Mouse (Mus musculus) forebrain, postnatal 0 days (tissue): ENCODE results near the gene Actrt2. TPM values are rescaled to one million over a fixed set of nuclear protein-coding genes. Genes with fewer than 3 reads are reported as not detected.

Source experiments
- ATAC-seq: fragments of 200-750 bp; cut with Nextera tagmentation; 2 replicates; pipeline ENCODE4 v1.8.0; 2017; ENCODE audit warnings: mild to moderate bottlenecking, moderate library complexity
- DNase-seq: peaks from one replicate; pipeline ENCODE4 v3.0.0-alpha.2; 2015
- H3K27ac ChIP-seq: fragments of 300-500 bp; sonication (generic); 2 replicates; pipeline ENCODE4 v1.5.1; 2014; ENCODE audit warnings: low read depth, mild to moderate bottlenecking, antibody characterized with exemption, low read length, moderate library complexity, mixed read lengths
- H3K27me3 ChIP-seq: fragments of 300-500 bp; sonication (generic); 2 replicates; pipeline ENCODE4 v1.6.1; 2014; ENCODE audit warnings: mild to moderate bottlenecking, low read length, mixed read lengths; ENCODE audit not compliant: insufficient read depth
- H3K36me3 ChIP-seq: fragments of 300-500 bp; sonication (generic); 2 replicates; pipeline ENCODE4 v1.6.1; 2014; ENCODE audit warnings: mild to moderate bottlenecking, moderate library complexity; ENCODE audit not compliant: insufficient read depth
- H3K4me1 ChIP-seq: fragments of 300-500 bp; sonication (generic); 2 replicates; pipeline ENCODE4 v1.6.1; 2014; ENCODE audit warnings: antibody characterized with exemption; ENCODE audit not compliant: insufficient read depth
- H3K4me2 ChIP-seq: fragments of 300-500 bp; sonication (generic); 2 replicates; pipeline ENCODE4 v1.6.1; 2014; ENCODE audit warnings: low read depth, mild to moderate bottlenecking, moderate library complexity
- H3K4me3 ChIP-seq: fragments of 300-500 bp; sonication (generic); 2 replicates; pipeline ENCODE4 v1.5.1; 2014; ENCODE audit warnings: low read depth, low read length, mixed read lengths
- H3K9ac ChIP-seq: fragments of 300-500 bp; sonication (generic); 2 replicates; pipeline ENCODE4 v1.6.1; 2014; ENCODE audit warnings: mild to moderate bottlenecking
- H3K9me3 ChIP-seq: fragments of 300-500 bp; sonication (generic); 2 replicates; pipeline ENCODE4 v1.6.1; 2016; ENCODE audit warnings: low read length
- CTCF ChIP-seq: sonication (generic); IDR thresholded peaks from 2 replicates; pipeline ENCODE4 v1.5.1; 2016; ENCODE audit warnings: antibody characterized with exemption, control low read depth, low read depth
- WGBS: fragments of 180-500 bp; shearing (Covaris S2); extraction: QIAGEN DNeasy Blood & Tissue Kit; methylation state at CpG from one replicate; pipeline ENCODE4 v1.1.7; 2014; 5-methylcytosine and 5-hydroxymethylcytosine counted together
- polyA plus RNA-seq: library from polyadenylated mRNA; unstranded; fragments of >200 nt; fragmentation: Nextera tagmentation; extraction: Ambion mirVana; gene quantifications from 2 replicates; pipeline ENCODE4 v1.2.1, GENCODE M21; 2015
- total RNA-seq: library from RNA; depleted of rRNA; stranded (reverse); fragments of >200 nt; gene quantifications from 2 replicates; pipeline ENCODE4 v1.2.3, GENCODE M21; 2014; rRNA removed

Actrt2 gene
- total and polyA plus RNA-seq, 2 experiments from 2014 or later, result not detected

DNA sequence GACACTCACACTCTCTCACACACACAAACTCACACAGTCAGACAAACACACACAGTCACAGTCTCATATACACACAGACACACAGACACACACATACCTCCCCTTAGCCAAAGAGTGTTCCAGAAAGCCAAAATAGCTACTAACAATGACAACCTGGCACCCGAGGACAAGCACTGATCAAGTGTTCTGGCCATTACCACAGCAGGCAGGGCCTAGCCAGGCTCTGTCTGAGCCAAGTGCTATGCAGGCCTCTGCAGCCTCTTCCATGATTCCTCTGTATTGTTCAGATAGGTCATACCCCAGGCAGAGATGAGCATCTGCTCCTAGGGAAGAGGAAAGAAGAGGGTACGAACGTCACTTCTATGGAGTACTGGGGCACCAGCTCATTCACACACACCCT is 44.4 kb downstream of the Actrt2 start:
- no peak for TF ChIP-seq CTCF
- Histone ChIP-seq H3K4me3 (no peak overlapping the region), H3K27ac (no peak overlapping the region), H3K9me3 (no peaks in the 10 kb centered on the region), H3K4me2 (no peak overlapping the region), H3K4me1 (peaks cover 13% of the 10 kb centered on the region; the same call in 1 of the 2 replicates), H3K27me3 (no peaks in the 10 kb centered on the region), H3K9ac (no peak overlapping the region), H3K36me3 (no peaks in the 10 kb centered on the region)
- ATAC-seq (no peak), DNase-seq (no peak)
- 46% methylated on average over 3 of the region's 3 CpGs for WGBS

DNA sequence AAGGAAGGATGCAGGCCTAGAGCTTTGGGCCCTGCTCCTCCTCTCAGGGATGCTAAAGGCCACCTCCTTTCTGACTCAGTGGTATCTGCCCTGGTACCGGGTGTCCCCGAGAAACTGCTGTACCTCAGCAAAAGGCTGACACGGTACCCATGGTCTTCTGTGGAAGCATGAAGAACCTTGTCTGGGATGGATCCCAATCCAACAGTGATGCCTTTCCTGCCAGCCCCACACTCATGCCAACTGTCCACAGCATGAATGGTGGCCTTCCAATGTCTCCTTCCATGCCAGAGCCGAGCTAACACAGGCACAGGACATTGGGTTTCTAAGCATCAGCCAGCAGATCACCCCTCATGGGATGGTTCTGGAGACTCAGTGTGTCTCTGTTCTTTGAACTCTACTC is 45.1 kb downstream of the Actrt2 start:
- Histone ChIP-seq H3K9ac (no peak overlapping the region), H3K9me3 (no peaks in the 10 kb centered on the region), H3K27ac (no peak overlapping the region), H3K4me3 (no peak overlapping the region), H3K4me2 (no peak overlapping the region), H3K4me1 (peaks cover 13% of the 10 kb centered on the region; the same call in 1 of the 2 replicates), H3K27me3 (no peaks in the 10 kb centered on the region), H3K36me3 (no peaks in the 10 kb centered on the region)
- 89% methylated on average over 4 of the region's 4 CpGs for WGBS
- no peak for TF ChIP-seq CTCF
- no peak for DNase-seq
- no peak for ATAC-seq

Other genes starting within 250 kb of the Actrt2 start
- 9.8 and 10.7 TPM in 2 replicates for gene Prdm16, start 31.0 kb downstream of the Actrt2 start, total RNA-seq
- 7.8 and 16.3 TPM in 2 replicates for gene Prdm16, start 31.0 kb downstream of the Actrt2 start, polyA plus RNA-seq
- gene Ttc34, start 169.6 kb upstream of the Actrt2 start, total RNA-seq, result 3.6 and 3.7 TPM in 2 replicates
- gene Ttc34, start 169.6 kb upstream of the Actrt2 start, polyA plus RNA-seq, result 4.1 TPM in 2 replicates
- 0.43 and 1.5 TPM in 2 replicates for gene Mmel1, start 201.7 kb upstream of the Actrt2 start, total RNA-seq
- 0.39 and 0.74 TPM in 2 replicates for gene Mmel1, start 201.7 kb upstream of the Actrt2 start, polyA plus RNA-seq
- 30.8 and 41.2 TPM in 2 replicates for gene Fam213b, start 231.3 kb upstream of the Actrt2 start, total RNA-seq
- gene Fam213b, start 231.3 kb upstream of the Actrt2 start, polyA plus RNA-seq, result 59.7 and 62.1 TPM in 2 replicates